Mouse (Mus musculus): ENCODE measurements around the gene Rasgef1c. TPM values are rescaled to one million over a fixed set of nuclear protein-coding genes. Genes with fewer than 3 reads are reported as not detected.

Gene Rasgef1c
- 0.37 and 0.52 TPM in 2 replicates for polyA plus RNA-seq (2012; rRNA removed)

DNA sequence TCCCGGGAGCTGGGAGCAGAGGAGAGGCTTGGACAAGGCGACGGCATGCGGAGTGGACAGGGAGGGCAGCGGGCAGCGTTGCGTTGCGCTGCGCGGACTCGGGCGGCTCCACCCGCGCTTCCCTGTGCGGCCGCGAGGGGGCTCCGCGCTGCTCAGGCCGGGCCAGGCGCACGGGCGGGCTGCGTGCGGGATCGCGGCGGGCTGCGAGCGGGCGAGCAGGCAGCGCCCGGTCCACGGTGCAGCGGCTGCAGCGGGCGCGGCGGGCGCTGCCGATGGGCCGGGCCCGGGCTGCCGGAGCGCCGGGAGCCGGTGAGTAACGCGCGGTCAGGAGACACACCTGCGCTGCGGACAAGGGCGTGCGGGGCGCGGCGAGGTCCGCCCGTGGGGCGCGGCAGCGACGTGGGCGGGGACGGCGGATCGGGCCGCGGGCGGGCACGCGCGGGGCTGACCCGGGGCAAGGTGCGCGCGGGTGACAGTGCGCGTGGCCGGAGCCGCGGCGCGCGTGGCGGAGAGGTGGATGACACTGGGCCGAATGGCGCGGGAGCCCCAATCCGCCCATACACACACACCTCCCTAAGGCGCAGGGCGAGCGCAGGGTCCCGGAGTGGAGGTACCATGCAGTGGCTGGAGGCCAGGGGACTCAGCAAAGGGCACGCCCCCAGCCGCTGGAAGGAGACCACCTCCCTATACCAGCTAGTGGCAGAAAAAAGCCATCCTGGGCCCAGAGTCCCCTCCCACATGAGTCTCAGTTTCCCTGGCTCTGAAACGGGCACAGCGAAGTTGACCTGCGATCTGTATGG is at the start of gene Rasgef1c:
Gene Rasgef1c, plus strand, starts transcription at position 177 of the 800 bp plus-strand sequence.
- no peak within 1 kb of the TSS for H3K27ac ChIP-seq (ENCODE audit: insufficient read depth, low read depth, low read length)
- peaks cover 28% of the 10 kb centered on the region for H3K27me3 ChIP-seq (ENCODE audit: control insufficient read depth, insufficient read depth, low read length)
- no peaks in the 10 kb centered on the region for H3K36me3 ChIP-seq (ENCODE audit: control insufficient read depth, insufficient read depth, low read length)
- no peak for TF ChIP-seq POLR2A (IDR thresholded peaks at IDR 0.05; ENCODE audit: low read depth, low read length)
- TF ChIP-seq CTCF (IDR thresholded peaks at IDR 0.05; ENCODE audit: extremely low read depth, insufficient read length, insufficient replicate concordance, low read depth, low read length): peak; percentile 46; the same call in 1 of the 2 replicates
- 2% methylated on average over 95 of the region's 99 CpGs for WGBS
- H3K4me1 ChIP-seq (ENCODE audit: control insufficient read depth, insufficient read depth, insufficient read length, low read length): peaks cover 8% of the 10 kb centered on the region
- H3K4me3 ChIP-seq (ENCODE audit: low read depth, low read length): peak within 1 kb of the TSS; percentile 56

GRCm38 (mm10) chr11:49855144-49855543 is 46.5 kb upstream of the Rasgef1c start:
- 81% methylated on average over 5 of the region's 5 CpGs for WGBS

GRCm38 (mm10) chr11:49861139-49861538 is 40.5 kb upstream of the Rasgef1c start:
- Histone ChIP-seq H3K4me3 (ENCODE audit: low read depth, low read length) (no peak overlapping the region), H3K27ac (ENCODE audit: insufficient read depth, low read depth, low read length) (no peak overlapping the region), H3K4me1 (ENCODE audit: control insufficient read depth, insufficient read depth, insufficient read length, low read length) (no peaks in the 10 kb centered on the region), H3K36me3 (ENCODE audit: control insufficient read depth, insufficient read depth, low read length) (peaks cover 13% of the 10 kb centered on the region), H3K27me3 (ENCODE audit: control insufficient read depth, insufficient read depth, low read length) (no peaks in the 10 kb centered on the region)
- TF ChIP-seq CTCF (IDR thresholded peaks at IDR 0.05; ENCODE audit: extremely low read depth, insufficient read length, insufficient replicate concordance, low read depth, low read length): no peak
- TF ChIP-seq POLR2A (IDR thresholded peaks at IDR 0.05; ENCODE audit: low read depth, low read length): no peak
- 84% methylated on average over 4 of the region's 4 CpGs for WGBS

More at GRCm38 (mm10) chr11:49855144-49855543, 46.5 kb upstream of the Rasgef1c start:
- TF ChIP-seq CTCF (IDR thresholded peaks at IDR 0.05; ENCODE audit: extremely low read depth, insufficient read length, insufficient replicate concordance, low read depth, low read length) (no peak), POLR2A (IDR thresholded peaks at IDR 0.05; ENCODE audit: low read depth, low read length) (no peak)
- Histone ChIP-seq H3K4me1 (ENCODE audit: control insufficient read depth, insufficient read depth, insufficient read length, low read length) (no peaks in the 10 kb centered on the region), H3K27me3 (ENCODE audit: control insufficient read depth, insufficient read depth, low read length) (no peaks in the 10 kb centered on the region), H3K4me3 (ENCODE audit: low read depth, low read length) (no peak overlapping the region), H3K27ac (ENCODE audit: insufficient read depth, low read depth, low read length) (no peak overlapping the region), H3K36me3 (ENCODE audit: control insufficient read depth, insufficient read depth, low read length) (peaks cover 17% of the 10 kb centered on the region)

- peaks cover 6% of the 10 kb centered on the region for H3K36me3 ChIP-seq (ENCODE audit: control insufficient read depth, insufficient read depth, low read length)
- no peaks in the 10 kb centered on the region for H3K4me1 ChIP-seq (ENCODE audit: control insufficient read depth, insufficient read depth, insufficient read length, low read length)
- H3K27me3 ChIP-seq (ENCODE audit: control insufficient read depth, insufficient read depth, low read length): no peaks in the 10 kb centered on the region
- no peak overlapping the region for H3K27ac ChIP-seq (ENCODE audit: insufficient read depth, low read depth, low read length)
- TF ChIP-seq CTCF (IDR thresholded peaks at IDR 0.05; ENCODE audit: extremely low read depth, insufficient read length, insufficient replicate concordance, low read depth, low read length) (no peak), POLR2A (IDR thresholded peaks at IDR 0.05; ENCODE audit: low read depth, low read length) (no peak)
- no peak overlapping the region for H3K4me3 ChIP-seq (ENCODE audit: low read depth, low read length)
Observed at GRCm38 (mm10) chr11:49863926-49864325, 37.7 kb upstream of the Rasgef1c start.

DNA sequence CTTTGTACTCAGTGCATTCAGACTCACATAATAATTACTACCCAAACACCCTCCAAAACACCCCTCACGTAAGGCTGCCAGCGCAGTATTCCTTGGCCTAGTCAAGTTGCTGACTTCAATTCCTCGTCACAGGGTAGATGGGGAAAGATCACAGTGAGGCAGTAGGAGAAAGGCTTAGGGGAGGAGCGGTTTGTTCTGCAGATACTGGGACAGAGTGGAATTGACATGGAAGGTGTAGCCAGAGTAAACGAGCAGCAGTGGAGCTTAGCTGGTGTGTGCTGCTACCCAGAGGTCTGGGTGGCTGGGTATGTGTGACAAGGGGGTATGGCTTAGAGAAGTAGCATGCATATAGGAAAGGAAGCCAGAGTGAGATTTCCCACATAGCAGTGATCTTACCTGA is 34.3 kb upstream of the Rasgef1c start:
- 91% methylated on average over 5 of the region's 5 CpGs for WGBS
- Histone ChIP-seq H3K27me3 (ENCODE audit: control insufficient read depth, insufficient read depth, low read length) (no peaks in the 10 kb centered on the region), H3K4me1 (ENCODE audit: control insufficient read depth, insufficient read depth, insufficient read length, low read length) (no peaks in the 10 kb centered on the region), H3K36me3 (ENCODE audit: control insufficient read depth, insufficient read depth, low read length) (peaks cover 14% of the 10 kb centered on the region), H3K27ac (ENCODE audit: insufficient read depth, low read depth, low read length) (no peak overlapping the region), H3K4me3 (ENCODE audit: low read depth, low read length) (no peak overlapping the region)
- no peak for TF ChIP-seq POLR2A (IDR thresholded peaks at IDR 0.05; ENCODE audit: low read depth, low read length)
- no peak for TF ChIP-seq CTCF (IDR thresholded peaks at IDR 0.05; ENCODE audit: extremely low read depth, insufficient read length, insufficient replicate concordance, low read depth, low read length)

- H3K36me3 ChIP-seq (ENCODE audit: control insufficient read depth, insufficient read depth, low read length): peaks cover 20% of the 10 kb centered on the region
- H3K27ac ChIP-seq (ENCODE audit: insufficient read depth, low read depth, low read length): no peak overlapping the region
- no peaks in the 10 kb centered on the region for H3K4me1 ChIP-seq (ENCODE audit: control insufficient read depth, insufficient read depth, insufficient read length, low read length)
- no peak overlapping the region for H3K4me3 ChIP-seq (ENCODE audit: low read depth, low read length)
- TF ChIP-seq POLR2A (IDR thresholded peaks at IDR 0.05; ENCODE audit: low read depth, low read length): no peak
- peak; percentile 67; the same call in 1 of the 2 replicates for TF ChIP-seq CTCF (IDR thresholded peaks at IDR 0.05; ENCODE audit: extremely low read depth, insufficient read length, insufficient replicate concordance, low read depth, low read length)
- no peaks in the 10 kb centered on the region for H3K27me3 ChIP-seq (ENCODE audit: control insufficient read depth, insufficient read depth, low read length)
Observed at GRCm38 (mm10) chr11:49869762-49870161, 31.9 kb upstream of the Rasgef1c start.

DNA sequence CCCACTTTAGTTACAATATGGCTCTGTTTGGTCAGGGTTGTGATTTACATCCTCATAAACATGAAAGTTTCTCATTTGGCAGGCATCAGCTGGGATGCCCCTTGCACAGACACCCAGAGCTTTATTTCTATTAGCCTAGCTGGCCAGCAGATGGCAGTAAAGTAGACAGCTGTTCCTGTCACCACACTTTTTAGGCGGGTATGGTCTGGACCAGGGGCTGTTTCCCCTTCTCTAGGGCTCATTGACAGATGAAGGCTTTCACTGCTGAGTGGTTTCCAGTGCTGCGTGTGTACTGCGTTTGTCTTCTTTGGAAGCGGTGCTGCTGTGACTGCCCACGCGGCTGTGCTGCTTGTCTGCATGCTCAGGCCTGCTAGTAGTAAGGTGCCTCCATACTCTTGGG is 29.7 kb upstream of the Rasgef1c start:
- Histone ChIP-seq H3K27ac (ENCODE audit: insufficient read depth, low read depth, low read length) (no peak overlapping the region), H3K36me3 (ENCODE audit: control insufficient read depth, insufficient read depth, low read length) (peaks cover 20% of the 10 kb centered on the region), H3K4me3 (ENCODE audit: low read depth, low read length) (no peak overlapping the region), H3K27me3 (ENCODE audit: control insufficient read depth, insufficient read depth, low read length) (no peaks in the 10 kb centered on the region), H3K4me1 (ENCODE audit: control insufficient read depth, insufficient read depth, insufficient read length, low read length) (no peaks in the 10 kb centered on the region)
- WGBS: 62% methylated on average over 6 of the region's 6 CpGs
- TF ChIP-seq CTCF (IDR thresholded peaks at IDR 0.05; ENCODE audit: extremely low read depth, insufficient read length, insufficient replicate concordance, low read depth, low read length) (peak; percentile 65; the same call in 1 of the 2 replicates), POLR2A (IDR thresholded peaks at IDR 0.05; ENCODE audit: low read depth, low read length) (no peak)

Measured in small intestine, adult 2 months (tissue).